Mouse (Mus musculus) ES-E14 (cell line): ENCODE results near the gene Fam124b.

Experiments used
- HCFC1 ChIP-seq: IDR thresholded peaks from 2 replicates; pipeline ENCODE4 v1.6.1; 2012; ENCODE audit warnings: low read length, inconsistent platforms, borderline replicate concordance; ENCODE audit not compliant: insufficient read depth
- ZC3H11A ChIP-seq: IDR thresholded peaks from 2 replicates; pipeline ENCODE4 v1.6.1; 2012; ENCODE audit warnings: low read depth, mild to moderate bottlenecking, inconsistent platforms, low read length, borderline replicate concordance

GRCm38 (mm10) chr1:80213826-80214225 lies 4.4 kb downstream of the Fam124b start:
- TF ChIP-seq HCFC1 (no peak), ZC3H11A (no peak)
